Mouse (Mus musculus) R1 (cell line): ENCODE data around the gene Olfr1151.

Source experiments
- DNase-seq: peaks from one replicate; pipeline ENCODE4 v3.0.0-alpha.2; 2018; ENCODE audit warnings: low read depth, low spot score

Olfr1151 gene

GRCm38 (mm10) chr2:87855562-87855961 is at the start of gene Olfr1151:
Gene Olfr1151, plus strand, starts transcription at chr2:87855862.
- no peak for DNase-seq

- DNase-seq = no peak
Observed at GRCm38 (mm10) chr2:87809522-87809921, 46.1 kb upstream of the Olfr1151 start, which contains the start of gene Olfr1145. Gene Olfr1145, plus strand, starts transcription at chr2:87809822.

- DNase-seq = no peak
Observed at GRCm38 (mm10) chr2:87830233-87830632, 25.4 kb upstream of the Olfr1151 start, which contains the start of gene Olfr1148. Gene Olfr1148, plus strand, starts transcription at chr2:87830533.

GRCm38 (mm10) chr2:87843693-87844092 is 12.0 kb upstream of the Olfr1151 start, which contains the start of gene Olfr1150-ps1:
Gene Olfr1150-ps1, plus strand, starts transcription at chr2:87843993.
- DNase-seq = no peak

DNA sequence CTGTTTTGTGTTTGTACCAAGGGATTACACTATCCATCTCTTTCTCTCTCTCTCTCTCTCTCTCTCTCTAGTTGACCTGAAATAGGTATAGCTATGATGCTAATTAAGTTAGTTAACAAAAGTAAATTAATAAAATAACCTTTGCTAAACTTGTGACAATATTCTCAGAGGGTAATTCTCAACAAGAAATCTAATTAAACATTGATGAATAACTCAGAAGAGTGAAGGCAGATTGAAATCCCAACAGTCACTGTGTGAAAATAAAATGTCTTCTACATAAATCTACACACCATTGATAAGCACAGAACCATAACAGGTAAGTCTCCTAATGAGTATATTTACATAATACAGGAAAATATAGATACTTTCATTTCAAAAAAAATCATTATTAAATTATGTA is 10.5 kb downstream of the Olfr1151 start, which contains the start of gene Olfr1152:
Gene Olfr1152 (plus strand): TSS at position 301 of the 400 bp plus-strand sequence.
- DNase-seq = no peak

DNA sequence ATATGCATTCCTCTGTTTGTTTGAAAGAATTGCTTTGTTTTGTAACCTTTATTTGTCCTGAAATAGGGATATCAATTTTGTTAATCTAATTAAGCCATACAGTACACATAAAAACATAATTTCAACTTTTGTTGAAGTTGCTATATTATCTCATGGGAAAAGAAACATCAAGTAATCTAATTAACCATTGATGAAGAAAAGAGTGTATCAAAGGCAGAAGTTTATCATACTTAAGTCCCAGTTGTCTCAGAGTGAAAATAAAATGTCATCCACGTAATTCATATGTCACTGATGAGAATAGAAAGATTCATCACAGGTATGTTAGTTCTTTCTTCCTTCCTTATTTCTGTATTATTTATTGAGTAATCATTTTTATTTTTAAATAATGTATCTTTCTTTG is 39.0 kb downstream of the Olfr1151 start, which contains the start of gene Olfr1153:
Gene Olfr1153 (plus strand): TSS at position 301 of the 400 bp plus-strand sequence.
- DNase-seq = no peak

DNA sequence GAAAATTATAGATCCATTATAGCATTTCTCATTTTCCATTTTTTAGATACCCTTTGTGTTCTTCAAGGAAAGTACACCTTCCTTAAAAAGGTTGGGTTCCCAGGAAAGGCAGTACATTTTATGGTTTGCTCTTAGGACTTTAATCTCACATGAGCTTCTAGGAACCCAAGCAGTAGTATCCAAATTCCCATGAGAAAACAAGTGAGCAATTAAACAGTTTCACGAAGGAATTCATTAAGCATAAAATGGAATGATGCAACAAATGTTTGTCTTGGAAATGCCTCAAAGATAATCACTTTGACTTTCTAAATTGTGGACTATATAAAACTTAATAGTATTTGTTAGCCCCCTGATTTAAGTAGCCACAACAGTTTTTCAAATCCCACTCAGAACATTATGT is 49.4 kb downstream of the Olfr1151 start, which contains the start of gene Olfr1154:
Gene Olfr1154 (minus strand): TSS at position 101 of the 400 bp plus-strand sequence.
- DNase-seq = no peak
